Mouse (Mus musculus) 3134 (cell line): ENCODE data around the gene Topors.
A peak's percentile ranks its signal among the peaks of the same experiment; 100 is the strongest.

Experiments used
- DNase-seq: peaks from one replicate; pipeline ENCODE4 v3.0.0-alpha.2; 2011; ENCODE audit warnings: low spot score; ENCODE audit not compliant: insufficient read length; ENCODE audit errors: extremely low read depth

The Topors gene

GRCm38 (mm10) chr4:40253766-40254165, 15.9 kb downstream of the Topors start:
- DNase-seq, result no peak

- DNase-seq, result no peak
These were observed 18.7 kb downstream of the Topors start for GRCm38 (mm10) chr4:40250984-40251383.

GRCm38 (mm10) chr4:40244035-40244434, 25.6 kb downstream of the Topors start:
- DNase-seq, result no peak

DNA sequence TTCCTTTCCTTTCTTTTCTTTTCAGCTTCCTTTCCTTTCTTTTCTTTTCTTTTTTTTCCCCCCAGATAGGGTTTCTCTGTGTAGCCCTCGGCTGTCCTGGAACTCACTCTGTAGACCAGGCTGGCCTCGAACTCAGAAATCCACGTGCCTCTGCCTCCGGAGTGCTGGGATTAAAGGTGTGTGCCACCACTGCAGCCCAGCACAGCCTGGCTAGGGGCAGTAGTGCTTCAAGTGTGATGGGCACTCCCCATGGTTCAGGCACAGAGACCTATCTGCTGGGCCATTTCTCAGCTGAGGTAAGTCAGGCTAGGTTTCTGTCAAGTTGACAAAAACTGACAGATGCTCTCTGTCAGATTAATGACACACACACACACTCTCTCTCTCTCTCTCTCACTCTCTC, 26.6 kb downstream of the Topors start:
- no peak for DNase-seq

DNA sequence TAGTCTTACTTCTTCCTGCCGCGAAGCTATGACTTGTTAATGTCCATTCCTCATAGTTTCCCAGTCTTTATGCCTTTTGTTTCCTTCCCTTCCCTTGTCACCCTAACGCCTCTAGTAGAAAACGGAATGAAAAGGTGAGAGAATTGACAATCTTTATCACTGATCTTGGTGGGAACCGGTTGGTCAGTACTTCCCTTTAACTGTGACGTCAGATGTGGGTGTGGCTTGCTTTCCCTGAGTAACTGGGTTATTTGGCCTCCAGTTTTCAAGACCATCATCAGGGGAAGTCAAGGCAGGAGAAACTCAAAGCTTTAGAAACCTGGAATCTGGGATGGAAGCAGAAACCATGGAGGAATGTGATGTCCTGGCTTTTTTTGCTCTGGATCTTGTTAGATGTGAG, 27.7 kb downstream of the Topors start:
- no peak for DNase-seq

GRCm38 (mm10) chr4:40240272-40240744, 29.3 kb downstream of the Topors start:
- peak; percentile 29 for DNase-seq

- peak; percentile 75 for DNase-seq
These were observed 30.0 kb downstream of the Topors start, which contains the start of gene Ddx58 for GRCm38 (mm10) chr4:40239409-40240271. TSS of gene Ddx58 (minus strand) at chr4:40239828.

DNA sequence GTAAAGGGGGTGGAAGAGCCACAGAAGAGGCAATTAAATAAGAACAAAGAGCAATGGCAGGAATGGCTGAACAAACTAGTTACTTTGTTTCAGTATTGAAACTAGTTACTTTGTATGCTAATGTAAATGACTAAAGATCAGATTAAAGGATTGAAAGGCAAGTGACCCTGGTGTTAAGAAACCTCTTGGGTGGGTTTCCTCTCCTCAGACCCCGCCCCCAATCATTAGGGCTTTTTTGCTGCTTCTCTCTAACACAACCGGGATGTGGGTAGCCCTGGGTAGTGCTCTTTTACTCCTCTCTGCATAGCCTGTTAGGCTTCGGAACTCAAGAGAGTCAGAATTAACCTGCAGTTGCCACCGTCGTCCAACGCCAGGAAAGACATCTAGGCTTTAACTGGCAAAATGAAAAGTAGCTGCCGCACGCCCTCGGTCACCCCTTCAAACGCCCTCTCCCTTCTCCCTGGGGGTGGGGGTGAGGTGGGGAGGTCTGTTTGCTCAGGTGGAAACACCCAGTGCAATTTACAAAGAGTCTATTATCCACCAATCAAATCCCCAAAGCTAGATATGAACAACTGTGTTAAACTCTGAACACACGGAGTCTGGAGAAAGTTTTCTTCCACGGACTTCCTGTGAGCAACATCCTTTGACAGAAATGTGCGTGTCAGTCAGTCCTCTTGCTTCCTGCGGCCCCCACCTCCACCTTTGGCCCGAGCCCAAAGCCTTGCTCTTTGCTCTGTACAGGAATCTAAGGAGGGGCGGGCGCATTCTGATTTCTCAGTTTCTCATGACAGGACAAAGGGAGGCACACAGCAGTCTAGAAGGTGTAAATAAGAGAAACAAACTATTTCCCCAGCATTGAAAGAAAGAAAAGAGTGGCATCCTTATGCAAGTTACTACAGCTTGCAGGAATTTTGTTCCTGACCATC, 30.9 kb downstream of the Topors start:
- peak; percentile 75 for DNase-seq

DNA sequence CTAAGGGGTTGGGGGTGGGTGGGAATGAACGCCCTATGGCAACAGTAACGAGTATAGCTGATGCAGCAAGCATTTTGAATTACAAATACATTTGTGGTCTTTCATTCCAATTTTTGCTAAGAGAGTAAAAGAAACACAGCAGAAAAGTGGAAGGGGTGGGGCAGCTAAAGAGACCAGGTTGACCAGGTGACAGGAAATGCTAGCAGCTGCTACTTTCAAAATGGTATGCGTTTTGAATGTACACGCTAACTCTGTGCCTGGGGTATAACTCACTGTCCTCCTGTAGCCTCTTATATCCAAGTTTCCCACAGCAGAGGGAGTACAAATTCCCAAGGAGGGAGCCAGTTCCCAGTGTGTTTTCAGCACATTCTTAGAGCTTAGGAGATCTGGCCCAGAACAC, 32.8 kb downstream of the Topors start:
- DNase-seq, result no peak

GRCm38 (mm10) chr4:40234256-40234655, 35.4 kb downstream of the Topors start:
- no peak for DNase-seq

GRCm38 (mm10) chr4:40233062-40233664, 36.5 kb downstream of the Topors start:
- no peak for DNase-seq

DNA sequence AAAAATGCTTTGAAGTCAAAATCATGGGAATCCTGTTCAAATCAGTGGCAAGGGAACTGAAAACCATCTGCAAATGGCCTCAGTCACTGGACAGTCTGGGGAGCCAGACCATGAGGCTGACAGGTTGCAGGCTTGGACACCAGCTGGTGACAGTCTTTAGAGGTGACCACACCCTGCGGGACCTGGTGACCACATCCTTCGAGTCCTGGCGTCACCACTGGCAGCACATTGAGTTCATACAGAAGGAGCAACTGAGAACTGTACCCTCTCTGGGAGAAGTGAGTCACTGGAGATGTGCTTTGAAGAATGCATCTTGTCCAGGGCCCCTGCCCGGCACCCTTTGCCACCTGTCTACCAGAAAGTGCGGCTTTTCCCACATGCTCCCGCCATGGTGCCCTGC, 39.9 kb downstream of the Topors start:
- peak; percentile 15 for DNase-seq

DNA sequence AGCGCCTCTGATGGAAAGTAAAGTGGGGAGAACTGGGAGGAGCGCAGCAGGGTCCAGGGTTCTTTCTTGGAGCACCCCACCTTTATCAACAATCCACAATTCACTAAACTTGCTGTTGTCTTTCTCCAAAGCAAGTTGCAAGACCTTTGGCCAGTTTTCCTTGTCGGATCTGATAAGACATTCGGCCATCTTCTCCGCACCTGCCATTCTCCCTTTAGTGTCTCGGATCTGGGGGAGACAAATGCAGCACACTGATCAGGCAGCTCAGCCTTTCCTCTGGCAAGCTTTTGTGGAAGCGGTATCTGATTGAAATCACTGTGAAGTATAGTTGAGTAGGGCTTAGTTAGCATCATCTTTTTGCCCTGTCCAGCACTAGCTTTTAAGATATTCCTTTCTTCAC, 41.8 kb downstream of the Topors start:
- DNase-seq, result no peak

DNA sequence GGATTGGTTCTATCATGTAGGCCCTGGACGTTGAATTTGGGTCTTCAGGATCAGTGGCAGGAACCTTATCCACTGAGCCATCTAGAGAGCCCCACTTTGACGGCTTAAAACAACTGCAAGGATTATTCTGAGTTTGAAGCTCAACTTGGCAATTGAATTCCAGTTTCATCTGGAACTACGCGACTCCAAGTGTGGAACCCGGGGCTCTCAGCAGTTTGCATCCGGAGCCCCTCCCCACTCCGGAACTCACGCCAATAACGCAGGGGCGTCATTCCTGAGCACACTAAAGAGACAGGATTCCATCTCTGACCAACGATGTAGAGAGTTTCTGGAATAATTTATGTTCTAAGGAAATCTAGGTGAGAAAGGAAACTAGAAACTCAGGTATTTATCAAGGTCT, 42.5 kb downstream of the Topors start:
- DNase-seq, result no peak

GRCm38 (mm10) chr4:40226095-40226494, 43.6 kb downstream of the Topors start:
- DNase-seq, result no peak

DNA sequence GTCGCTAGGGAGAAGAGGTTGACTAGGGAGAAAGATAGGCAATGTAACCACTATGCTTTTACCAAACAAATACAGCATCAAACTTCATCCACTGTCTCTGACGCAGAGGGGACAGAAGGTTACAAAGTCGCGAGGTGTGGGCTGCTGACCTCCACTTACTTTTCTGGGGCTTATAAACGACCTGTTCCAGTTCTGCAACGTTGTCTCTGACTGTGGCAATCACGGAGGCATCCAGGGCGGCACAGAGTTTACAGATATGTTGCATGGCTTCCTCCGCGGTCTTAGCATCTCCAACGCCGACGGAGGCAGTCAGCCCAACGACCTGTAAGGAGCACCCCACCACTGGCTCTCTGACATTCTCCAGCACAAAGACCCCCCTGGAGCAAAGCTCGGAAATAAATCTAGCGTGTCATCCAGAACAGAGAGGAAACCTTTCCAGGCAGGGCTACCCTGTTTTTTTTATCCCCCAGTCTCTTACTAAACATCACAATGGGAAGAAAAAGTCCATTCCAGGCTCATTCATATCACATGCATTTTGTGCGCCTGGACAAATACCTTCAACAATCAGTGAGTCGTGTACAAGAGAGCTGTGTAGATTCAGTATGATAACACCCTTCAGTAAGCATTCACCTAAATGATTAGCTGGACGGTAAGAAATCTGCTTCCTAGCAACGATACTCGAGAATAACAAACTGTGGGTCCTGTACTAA, 47.6 kb downstream of the Topors start:
- DNase-seq, result no peak

- DNase-seq, result no peak
These were observed 48.5 kb downstream of the Topors start for GRCm38 (mm10) chr4:40221004-40221760.

GRCm38 (mm10) chr4:40220437-40220836, 49.2 kb downstream of the Topors start:
- DNase-seq, result no peak

- no peak for DNase-seq
These were observed 51.3 kb downstream of the Topors start for GRCm38 (mm10) chr4:40218382-40218781.

- DNase-seq, result no peak
These were observed 51.7 kb downstream of the Topors start for GRCm38 (mm10) chr4:40217910-40218309.
